Mouse (Mus musculus) heart, adult 8-10 months (tissue): ENCODE results near the gene Mfsd6l. TPM values are rescaled to one million over a fixed set of nuclear protein-coding genes. Genes with fewer than 3 reads are reported as not detected.

Experiments
- DNase-seq: peaks from one replicate; pipeline ENCODE4 v3.0.0; 2022; ENCODE audit warnings: low spot score
- total RNA-seq, 4 experiments: library from RNA; stranded (reverse); gene quantifications; 2 replicates each; pipeline ENCODE4 v1.2.4; 2022

Gene Mfsd6l
- total RNA-seq: under 1 TPM in 3 of 4 experiments, not detected in 1; 0.11 to 0.25 (median 0.16) TPM

GRCm38 (mm10) chr11:68555918-68556584, at the start of gene Mfsd6l:
TSS of gene Mfsd6l (plus strand) at chr11:68556186.
- DNase-seq: no peak

- DNase-seq: no peak
Observed at GRCm38 (mm10) chr11:68507246-68507645, 48.7 kb upstream of the Mfsd6l start.

GRCm38 (mm10) chr11:68508619-68509018, 47.4 kb upstream of the Mfsd6l start:
- no peak for DNase-seq

- DNase-seq: no peak
Observed at GRCm38 (mm10) chr11:68509194-68509593, 46.8 kb upstream of the Mfsd6l start.

- no peak for DNase-seq
Observed at GRCm38 (mm10) chr11:68513969-68514368, 42.0 kb upstream of the Mfsd6l start.

GRCm38 (mm10) chr11:68519362-68519761, 36.6 kb upstream of the Mfsd6l start:
- DNase-seq: no peak

- no peak for DNase-seq
Observed at GRCm38 (mm10) chr11:68519815-68520214, 36.2 kb upstream of the Mfsd6l start.

- DNase-seq: no peak
Observed at GRCm38 (mm10) chr11:68520439-68520838, 35.5 kb upstream of the Mfsd6l start.

- DNase-seq: no peak
Observed at GRCm38 (mm10) chr11:68521352-68521751, 34.6 kb upstream of the Mfsd6l start.

GRCm38 (mm10) chr11:68526441-68526840, 29.5 kb upstream of the Mfsd6l start:
- no peak for DNase-seq

- DNase-seq: no peak
Observed at GRCm38 (mm10) chr11:68531066-68531806, 24.8 kb upstream of the Mfsd6l start.

- DNase-seq: no peak
Observed at GRCm38 (mm10) chr11:68531941-68532535, 23.9 kb upstream of the Mfsd6l start.

- DNase-seq: no peak
Observed at GRCm38 (mm10) chr11:68532773-68533172, 23.2 kb upstream of the Mfsd6l start.

- no peak for DNase-seq
Observed at GRCm38 (mm10) chr11:68533971-68534475, 22.0 kb upstream of the Mfsd6l start.

- DNase-seq: no peak
Observed at GRCm38 (mm10) chr11:68536026-68536425, 20.0 kb upstream of the Mfsd6l start.

GRCm38 (mm10) chr11:68536465-68536864, 19.5 kb upstream of the Mfsd6l start:
- DNase-seq: no peak

GRCm38 (mm10) chr11:68539621-68540020, 16.4 kb upstream of the Mfsd6l start:
- no peak for DNase-seq

- peak; percentile 46 for DNase-seq
Observed at GRCm38 (mm10) chr11:68544554-68544953, 11.4 kb upstream of the Mfsd6l start.

- peak; percentile 31 for DNase-seq
Observed at GRCm38 (mm10) chr11:68545172-68545571, 10.8 kb upstream of the Mfsd6l start.

- DNase-seq: no peak
Observed at GRCm38 (mm10) chr11:68545682-68546222, 10.2 kb upstream of the Mfsd6l start.

GRCm38 (mm10) chr11:68547484-68547883, 8.5 kb upstream of the Mfsd6l start:
- no peak for DNase-seq

GRCm38 (mm10) chr11:68549597-68549996, 6.4 kb upstream of the Mfsd6l start:
- no peak for DNase-seq
